14 mouse cellular contexts compared by ENCODE assay signal in genomic region chr7:71467436-71468127, GRCm38 (mm10).
DNase-seq lines count a peak whose midpoint lies in the region; ATAC-seq lines count a peak whose summit lies in the region.
"Had no signal": no experiment of that assay in that cellular context is flagged by ENCODE, and none has a peak within 500 bp of the region (broad histone marks: within the 10 kb centered on the region; RNA-seq: fewer than 3 reads in every experiment).

No protein-coding gene starts in this region.

- peak; percentile 43 for ATAC-seq in kidney, embryonic 15.5 days (replicated peaks; ENCODE audit: low FRiP score)
- ATAC-seq in lung, embryonic 16.5 days (ENCODE audit: low read depth): no peak
- no peak for ATAC-seq in forebrain, embryonic 16.5 days

- H3K9ac ChIP-seq in kidney, embryonic 15.5 days: no peak overlapping the region
- no peak overlapping the region for H3K9ac ChIP-seq in lung, embryonic 16.5 days (ENCODE audit: low read length)
- H3K9ac ChIP-seq in forebrain, embryonic 16.5 days (replicated peaks; ENCODE audit: low read depth, low read length): no peak overlapping the region
- H3K9ac ChIP-seq: hindbrain, embryonic 13.5 days; liver, embryonic 15.5 days had no signal

- no peak overlapping the region for H3K4me3 ChIP-seq in kidney, embryonic 15.5 days (replicated peaks)
- no peak overlapping the region for H3K4me3 ChIP-seq in lung, embryonic 16.5 days (ENCODE audit: low read length)
- H3K4me3 ChIP-seq in forebrain, embryonic 16.5 days (replicated peaks; ENCODE audit: low read length): no peak overlapping the region
- H3K4me3 ChIP-seq: hindbrain, embryonic 13.5 days; layer of hippocampus, adult 2 months; liver, embryonic 15.5 days had no signal

- intact Hi-C loops in heart, postnatal 14 days (cut with DNase I): no loop called here

- H3K27ac ChIP-seq in kidney, embryonic 15.5 days: peak overlapping the region; percentile 86
- H3K27ac ChIP-seq in lung, embryonic 16.5 days (ENCODE audit: low read length): peak overlapping the region; percentile 13; the same call in 1 of the 2 replicates
- no peak overlapping the region for H3K27ac ChIP-seq in forebrain, embryonic 16.5 days (ENCODE audit: low read length)
- H3K27ac ChIP-seq: hindbrain, embryonic 13.5 days; layer of hippocampus, adult 2 months; liver, embryonic 15.5 days had no signal

- no peak overlapping the region for H3K4me2 ChIP-seq in kidney, embryonic 15.5 days
- H3K4me2 ChIP-seq in lung, embryonic 16.5 days (ENCODE audit: low read depth, low read length): no peak overlapping the region
- H3K4me2 ChIP-seq in forebrain, embryonic 16.5 days (ENCODE audit: low read length): no peak overlapping the region
- H3K4me2 ChIP-seq: heart, embryonic 11.5 days; hindbrain, embryonic 13.5 days; liver, embryonic 15.5 days had no signal

- no peaks in the 10 kb centered on the region for H3K27me3 ChIP-seq in kidney, embryonic 15.5 days
- H3K27me3 ChIP-seq in lung, embryonic 16.5 days (ENCODE audit: control insufficient read depth, insufficient read depth, low read depth, low read length): no peaks in the 10 kb centered on the region
- no peaks in the 10 kb centered on the region for H3K27me3 ChIP-seq in forebrain, embryonic 16.5 days (replicated peaks; ENCODE audit: control insufficient read depth, insufficient read depth, low read length)
- H3K27me3 ChIP-seq: hindbrain, embryonic 13.5 days; liver, embryonic 15.5 days had no signal

- 12% methylated on average over 9 of the region's 9 CpGs for WGBS in kidney, embryonic 15.5 days
- 38% methylated on average over 9 of the region's 9 CpGs for WGBS in lung, embryonic 16.5 days
- 63% methylated on average over 9 of the region's 9 CpGs for WGBS in forebrain, embryonic 16.5 days

- H3K9me3 ChIP-seq in kidney, embryonic 15.5 days (replicated peaks): no peaks in the 10 kb centered on the region
- H3K9me3 ChIP-seq in lung, embryonic 16.5 days (ENCODE audit: control insufficient read depth, low read length): no peaks in the 10 kb centered on the region
- no peaks in the 10 kb centered on the region for H3K9me3 ChIP-seq in forebrain, embryonic 16.5 days (ENCODE audit: control insufficient read depth, low read length)
- H3K9me3 ChIP-seq: hindbrain, embryonic 13.5 days; liver, embryonic 15.5 days had no signal

- peaks cover 34% of the 10 kb centered on the region for H3K4me1 ChIP-seq in kidney, embryonic 15.5 days
- peaks cover 23% of the 10 kb centered on the region for H3K4me1 ChIP-seq in lung, embryonic 16.5 days (replicated peaks; ENCODE audit: control insufficient read depth, insufficient read depth, low read length)
- H3K4me1 ChIP-seq in forebrain, embryonic 16.5 days (replicated peaks; ENCODE audit: control insufficient read depth, insufficient read depth, low read length): peaks cover 11% of the 10 kb centered on the region

- no peaks in the 10 kb centered on the region for H3K36me3 ChIP-seq in kidney, embryonic 15.5 days
- H3K36me3 ChIP-seq in lung, embryonic 16.5 days (ENCODE audit: control insufficient read depth, insufficient read depth, low read length): no peaks in the 10 kb centered on the region
- H3K36me3 ChIP-seq in forebrain, embryonic 16.5 days (ENCODE audit: control insufficient read depth, insufficient read depth): no peaks in the 10 kb centered on the region
- H3K36me3 ChIP-seq: hindbrain, embryonic 13.5 days; liver, embryonic 15.5 days had no signal

- peak; percentile 17 for DNase-seq in heart, adult 8-10 months (ENCODE audit: low spot score)
- DNase-seq in heart, postnatal 14 days: no peak
- DNase-seq in Muller cell, postnatal 12 days (ENCODE audit: inconsistent ontology term): peak; percentile 19
- DNase-seq in layer of hippocampus, adult 9-10 months (ENCODE audit: low spot score): no peak
- no peak for DNase-seq in frontal cortex, adult 2 months (ENCODE audit: extremely low spot score in 1 of 2, low spot score in 1 of 2)
- DNase-seq: embryo, embryonic 11 days; thymus, adult 18-20 months had no signal

Comparison
In these comparisons a context has a peak if more than half of its experiments do, and no peak if none do; other contexts are left out.
1. DNase-seq: peak in heart, adult 8-10 months (single experiment) and Muller cell, postnatal 12 days (single experiment); none in heart, postnatal 14 days (0 of 2), layer of hippocampus, adult 9-10 months (single experiment) and frontal cortex, adult 2 months (0 of 2).